Mouse (Mus musculus) embryo, embryonic 9.5 days (tissue): ENCODE measurements around the gene Cald1.

ENCODE experiments used
- DNase-seq: peaks from one replicate; pipeline ENCODE4 v3.0.0-alpha.2; 2017; ENCODE audit errors: extremely low spot score

Cald1 gene

DNA sequence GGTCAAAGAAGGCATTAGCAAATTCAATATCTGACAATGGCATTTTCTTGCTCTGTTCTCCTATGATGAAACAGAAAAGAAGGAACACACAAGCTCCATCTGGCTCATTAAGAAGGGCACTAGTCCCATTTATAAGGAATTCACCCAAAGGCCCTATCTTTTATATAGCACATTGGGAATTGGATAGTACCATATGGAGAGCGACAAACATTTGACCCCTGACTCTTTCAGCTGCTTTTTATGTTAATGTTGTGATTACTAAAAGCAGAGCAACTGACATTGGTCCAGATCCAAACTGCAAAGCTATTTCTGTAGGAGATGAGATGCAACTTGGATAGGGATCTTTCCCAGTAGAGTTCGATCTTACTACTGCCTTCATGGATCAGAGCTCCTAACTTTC is 160.0 kb downstream of the Cald1 start:
- DNase-seq: no peak

DNA sequence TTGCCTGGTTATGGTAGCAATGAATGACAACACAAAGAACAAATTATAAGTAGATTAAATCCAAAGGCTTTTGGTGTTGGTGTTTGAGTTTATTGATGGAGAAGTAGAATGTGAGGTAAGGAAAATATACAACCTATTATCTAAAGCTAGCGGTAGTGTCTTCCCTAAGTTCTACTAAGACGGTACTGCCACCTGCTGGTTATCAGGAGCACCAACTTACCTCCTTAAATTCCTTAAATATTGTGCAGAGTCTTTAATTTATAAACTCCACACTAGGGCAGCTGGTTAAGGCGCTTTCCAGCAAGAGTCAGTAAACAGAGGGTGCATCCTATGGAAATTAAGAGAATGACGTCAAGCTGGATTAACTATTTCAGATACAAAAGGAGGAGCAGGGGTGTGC is 161.7 kb downstream of the Cald1 start:
- DNase-seq: peak; percentile 36

DNA sequence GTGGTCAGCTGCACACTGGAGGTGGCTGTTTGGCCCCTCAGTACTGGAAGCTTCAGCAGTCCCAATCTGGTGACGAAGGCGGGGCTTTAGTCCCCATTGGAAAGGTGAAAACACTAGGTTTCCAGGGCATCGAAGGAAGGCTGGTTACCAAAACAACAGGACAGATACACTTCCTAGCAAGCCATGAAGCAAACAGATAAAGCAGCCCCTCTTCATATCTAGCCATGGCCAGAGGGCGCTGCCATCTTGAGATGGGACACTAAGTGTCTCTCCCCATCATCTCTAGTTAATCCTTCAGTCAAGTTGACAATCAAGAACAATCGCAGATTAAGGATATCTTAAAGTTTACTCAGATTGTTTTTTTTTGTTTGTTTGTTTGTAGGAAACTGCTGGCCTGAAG is 167.4 kb downstream of the Cald1 start:
- DNase-seq: no peak

DNA sequence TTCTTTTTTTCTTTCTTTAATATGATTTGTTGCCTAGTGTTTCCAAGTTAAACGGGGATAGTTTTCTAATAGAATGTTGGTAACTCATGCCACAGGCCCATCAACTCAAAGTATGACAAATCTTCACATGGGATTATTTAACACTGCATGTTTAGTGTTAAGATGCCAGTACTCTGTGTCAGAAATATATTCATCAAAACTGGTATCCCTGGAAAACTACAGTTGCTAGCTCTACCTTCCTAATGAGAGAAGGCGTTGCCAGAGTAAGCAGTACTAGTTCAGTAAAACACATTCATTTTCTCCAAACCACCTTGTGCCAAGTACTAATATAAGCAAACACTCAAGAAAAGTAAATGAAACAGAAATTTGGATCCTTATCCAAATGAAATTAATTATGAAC is 171.7 kb downstream of the Cald1 start:
- no peak for DNase-seq

DNA sequence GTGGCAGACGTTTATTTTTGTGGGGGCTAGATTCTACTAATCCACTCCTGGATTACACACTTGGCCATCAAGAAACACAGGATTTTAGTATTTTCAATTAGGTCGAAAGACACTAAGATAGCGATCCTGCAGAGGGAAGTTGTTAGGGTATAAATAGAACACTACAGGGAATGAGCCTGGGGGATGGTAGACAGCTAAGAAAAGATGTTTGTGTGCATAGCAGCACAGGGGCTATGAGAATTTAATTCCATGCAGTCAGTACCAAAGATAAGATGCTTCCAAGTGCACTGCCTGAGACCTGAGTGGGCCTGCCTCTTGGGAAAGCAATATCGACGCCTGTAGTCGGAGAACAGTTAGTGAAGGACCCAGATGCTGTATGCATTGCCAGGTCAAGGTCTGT is 172.2 kb downstream of the Cald1 start:
- DNase-seq: no peak

DNA sequence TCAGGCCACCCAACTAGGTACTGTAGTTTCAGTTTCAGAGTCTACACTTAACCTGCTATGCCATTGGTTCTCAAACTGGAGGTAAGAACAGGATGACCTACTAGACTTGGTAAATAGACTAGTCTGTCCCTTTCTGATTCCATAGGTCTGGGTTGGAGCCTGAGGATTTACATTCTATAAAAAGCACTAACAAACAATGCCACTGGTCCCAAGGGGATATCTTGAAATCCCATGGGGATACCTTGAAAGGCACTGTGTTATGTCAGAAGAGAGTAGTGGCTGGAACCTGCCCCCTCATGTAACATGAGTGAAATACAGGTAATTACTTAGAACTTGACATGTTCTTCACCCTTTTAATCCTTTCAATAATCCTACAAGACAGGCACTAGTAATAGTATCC is 178.1 kb downstream of the Cald1 start:
- DNase-seq: no peak

DNA sequence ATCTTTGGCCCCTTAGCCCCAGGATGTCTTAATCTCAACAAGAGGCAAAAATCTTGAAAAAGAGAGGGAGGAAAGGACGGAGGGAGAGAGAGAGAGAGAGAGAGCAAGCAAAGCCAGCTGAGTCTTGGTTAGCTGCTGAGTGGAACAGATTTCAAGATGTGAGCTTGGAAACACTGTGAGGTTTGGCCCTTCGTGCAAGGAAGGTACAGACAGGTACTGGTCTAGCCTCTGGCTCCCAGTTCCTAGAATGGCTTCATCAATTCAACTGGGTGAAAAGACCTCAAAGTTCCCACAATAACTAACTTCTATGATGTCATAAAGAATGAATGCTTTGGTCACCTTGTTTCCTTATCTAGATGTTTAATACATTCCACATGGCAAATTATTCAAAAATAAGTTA is 178.8 kb downstream of the Cald1 start:
- DNase-seq: no peak

DNA sequence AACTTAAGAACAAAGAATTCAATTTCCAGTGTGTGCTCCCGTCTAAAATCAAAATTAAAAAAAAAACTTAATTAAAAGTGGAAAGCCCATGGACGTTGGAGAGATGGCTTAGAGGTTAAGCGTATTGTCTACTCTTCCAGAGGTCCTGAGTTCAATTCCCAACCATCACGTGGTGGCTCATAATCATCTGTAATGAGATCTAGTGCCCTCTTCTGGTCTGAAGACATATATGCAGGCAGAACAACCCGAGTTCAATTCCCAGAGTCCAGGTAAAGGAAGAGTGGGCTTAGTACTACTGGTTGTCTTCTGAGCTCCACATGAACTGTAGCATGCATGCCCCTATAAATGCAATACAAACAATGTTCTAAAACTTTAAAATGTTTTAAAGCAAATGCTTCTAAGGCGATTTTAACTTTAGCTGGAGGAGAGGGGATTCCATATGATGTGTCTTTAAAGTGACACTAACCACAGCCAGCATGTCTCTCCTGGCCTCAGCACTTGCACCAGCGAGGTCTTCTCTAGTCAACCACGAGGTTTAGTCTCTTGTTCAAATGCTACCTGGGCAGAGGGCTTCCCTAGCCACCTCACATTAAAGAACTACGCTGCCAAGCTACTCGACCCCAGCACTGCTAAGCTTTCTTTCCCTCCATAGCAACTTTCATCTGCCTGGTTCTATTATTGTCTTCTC is 179.8 kb downstream of the Cald1 start:
- DNase-seq: no peak

DNA sequence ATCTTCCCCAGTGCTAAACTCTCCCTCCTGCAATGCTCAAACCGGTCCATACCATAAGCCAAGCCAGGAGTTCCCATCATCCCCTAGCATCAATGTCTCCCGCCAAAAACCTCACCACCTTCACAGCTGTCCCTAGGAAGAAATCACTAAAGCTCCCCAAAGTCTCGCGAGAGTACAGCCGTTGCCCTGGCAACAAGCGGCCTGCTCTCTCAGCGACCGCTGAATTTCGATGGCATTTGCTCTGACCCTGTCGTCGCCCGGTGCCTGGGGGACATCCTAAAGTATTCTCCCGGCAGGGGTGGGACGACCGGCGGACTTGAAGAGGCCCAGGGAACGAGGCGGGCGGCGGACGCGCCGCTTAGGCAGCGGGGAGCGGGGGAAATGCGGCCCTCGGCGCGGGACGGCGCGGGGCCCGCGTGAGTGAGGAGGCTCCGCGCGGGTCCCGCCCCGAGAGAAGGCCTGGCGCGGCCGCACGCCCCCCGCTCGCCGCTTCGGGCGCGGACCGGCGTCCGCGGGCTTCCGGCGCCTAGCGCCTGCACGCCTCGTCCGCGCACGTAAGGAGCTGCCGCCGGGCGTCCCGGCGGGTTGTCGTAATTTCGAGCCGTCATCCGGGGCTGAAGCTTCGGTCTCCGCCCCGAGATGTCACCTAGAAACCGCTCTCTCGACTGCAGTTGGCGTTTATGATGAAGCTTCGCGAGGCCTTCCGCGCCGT is 182.1 kb downstream of the Cald1 start, which contains the start of gene Agbl3:
TSS of gene Agbl3 (plus strand) at position 202 of the 712 bp plus-strand sequence.
- DNase-seq: peak; percentile 94

DNA sequence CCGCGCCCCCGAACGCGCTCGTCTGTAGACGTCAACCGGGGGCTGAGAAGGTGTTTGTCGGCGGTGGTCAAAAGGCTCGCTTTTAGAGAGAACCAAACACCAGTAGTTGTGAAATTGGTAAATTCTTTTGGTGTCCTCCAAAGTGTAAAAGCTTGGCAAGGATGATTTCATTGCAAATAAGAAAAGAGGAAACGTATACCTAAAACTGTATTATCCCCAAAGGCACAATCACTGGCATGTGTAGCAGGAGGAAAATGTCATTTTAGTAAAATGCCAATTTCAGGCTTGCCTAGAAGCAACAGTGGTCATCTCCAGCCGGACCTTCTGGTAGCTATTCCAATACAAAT is 182.6 kb downstream of the Cald1 start:
- DNase-seq: no peak

DNA sequence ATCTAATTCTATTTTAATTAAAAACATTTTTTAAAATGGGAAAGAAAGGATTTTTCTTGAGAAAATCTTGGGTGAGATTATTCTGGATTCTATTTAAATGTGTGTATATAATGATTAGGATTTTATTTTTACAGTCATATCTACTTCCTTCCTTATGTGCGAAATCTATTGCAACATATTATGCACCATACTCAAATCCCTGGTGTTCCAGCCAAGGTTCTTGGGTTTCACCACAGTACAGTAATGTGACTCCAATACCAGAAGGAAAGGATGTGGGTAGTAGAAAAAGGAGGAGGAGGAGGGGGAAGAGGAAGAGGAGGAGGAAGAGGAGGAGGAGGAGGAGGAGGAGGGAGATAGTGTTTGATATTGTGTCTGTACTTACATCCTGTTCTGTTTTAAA is 184.2 kb downstream of the Cald1 start:
- DNase-seq: no peak

DNA sequence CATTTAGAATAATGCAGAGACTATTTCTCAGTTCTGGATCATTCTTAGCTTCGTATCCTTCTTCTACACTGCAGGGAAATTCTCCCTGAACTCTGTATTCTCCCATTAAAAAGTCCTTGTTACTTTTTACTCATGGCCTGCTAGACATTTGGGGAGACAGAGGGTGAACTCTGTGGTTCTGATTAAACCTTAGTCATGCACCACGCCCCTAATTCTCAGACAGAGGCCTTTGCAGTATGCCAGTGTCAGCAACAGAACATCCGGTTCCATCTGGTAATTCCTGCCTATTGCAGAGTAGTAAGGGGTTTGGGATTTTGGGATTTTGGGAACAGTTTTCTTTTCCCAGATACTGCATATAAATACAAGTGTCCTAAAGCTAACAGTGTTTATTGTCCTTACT is 198.6 kb downstream of the Cald1 start:
- no peak for DNase-seq

DNA sequence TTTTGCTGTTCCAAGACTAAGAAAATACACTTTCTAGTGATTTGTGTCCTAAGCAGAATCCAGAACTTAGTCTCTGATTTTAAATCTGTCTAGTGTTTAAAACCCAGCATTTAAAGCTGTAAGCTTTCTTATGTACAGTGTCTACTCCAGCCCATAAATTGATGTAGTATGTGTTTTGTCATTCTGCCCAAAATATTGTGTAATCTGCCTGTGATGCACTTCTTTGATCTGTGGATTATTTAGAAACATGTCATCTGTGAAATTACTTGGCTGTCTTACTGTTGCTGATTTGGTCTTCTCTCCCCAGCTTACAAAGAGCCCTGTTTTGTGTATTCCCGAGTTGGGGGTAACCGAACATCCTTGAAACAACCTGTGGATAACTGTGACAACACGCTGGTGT is 199.6 kb downstream of the Cald1 start:
- no peak for DNase-seq

DNA sequence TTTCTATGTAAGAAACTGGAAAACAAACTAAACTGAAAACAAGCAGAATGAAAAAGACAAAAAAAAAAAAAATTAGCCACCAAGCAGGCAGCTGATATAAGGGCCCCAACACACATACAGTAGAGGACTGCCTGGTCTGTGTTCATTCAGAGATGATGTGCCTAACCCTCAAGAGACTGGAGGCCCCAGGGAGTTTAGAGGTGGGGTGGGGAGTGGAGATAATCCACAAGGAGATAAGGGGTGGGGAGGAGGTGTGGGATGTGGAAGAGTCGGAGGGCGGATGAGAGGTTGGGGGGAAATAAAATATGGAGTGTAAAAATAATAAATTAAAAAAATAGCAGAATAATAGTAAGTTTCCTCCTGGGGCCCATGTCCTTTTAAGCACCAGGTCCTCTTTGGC is 207.3 kb downstream of the Cald1 start:
- no peak for DNase-seq

DNA sequence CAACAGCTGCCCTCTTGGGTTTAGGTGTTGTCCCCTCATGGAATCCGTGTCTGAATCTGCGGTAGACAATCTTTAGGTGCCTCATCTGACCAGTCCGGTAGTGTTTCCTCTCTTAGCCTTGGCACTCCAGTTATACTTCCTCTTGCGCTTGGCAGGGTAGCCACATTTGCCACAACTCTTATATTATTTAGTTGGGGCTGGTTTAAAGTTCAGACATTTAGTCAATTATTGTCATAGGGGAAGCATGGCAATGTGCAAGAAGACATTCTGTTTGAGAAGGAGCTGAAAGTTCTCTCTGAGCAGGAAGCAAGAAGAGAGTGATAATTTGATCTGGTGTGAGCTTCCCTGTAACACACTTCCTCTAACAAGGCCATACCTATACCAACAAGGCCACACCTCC is 212.4 kb downstream of the Cald1 start:
- DNase-seq: no peak

DNA sequence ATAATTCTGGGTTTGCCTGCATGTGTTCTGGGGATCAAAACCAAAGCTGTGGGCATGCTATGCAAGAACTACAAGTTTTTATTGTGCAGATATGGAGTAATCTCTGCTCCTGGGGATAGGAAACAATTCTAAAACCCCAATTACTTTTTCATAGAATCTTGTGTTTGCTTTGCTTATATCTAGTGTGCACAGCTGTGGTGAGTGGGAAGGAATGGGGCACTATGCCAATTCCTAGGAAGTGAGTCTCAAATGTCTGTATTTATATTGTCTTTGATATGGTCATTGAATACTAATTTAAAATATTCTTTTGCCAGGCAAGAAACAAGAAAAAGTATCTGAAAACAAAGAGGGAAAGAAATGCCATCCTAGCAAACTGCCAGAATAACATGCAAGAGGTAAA is 226.1 kb downstream of the Cald1 start:
- no peak for DNase-seq
